23 mouse cellular contexts compared by ENCODE assay signal in genomic region chr19:60051151-60051550, GRCm38 (mm10).
"Had no signal": no experiment of that assay in that cellular context is flagged by ENCODE, and none has a peak within 500 bp of the region (broad histone marks: within the 10 kb centered on the region; RNA-seq: fewer than 3 reads in every experiment).

No protein-coding gene starts in this region.

- H3K9me3 ChIP-seq: limb, embryonic 12.5 days; limb, embryonic 15.5 days; lung, embryonic 15.5 days; megakaryocyte, embryonic 14.5 days; neural tube, embryonic 12.5 days; stomach, embryonic 15.5 days had no signal

- H3K4me2 ChIP-seq: limb, embryonic 12.5 days; limb, embryonic 15.5 days; liver, embryonic 11.5 days; lung, embryonic 15.5 days; midbrain, embryonic 11.5 days; neural tube, embryonic 12.5 days; stomach, embryonic 15.5 days had no signal

- H3K36me3 ChIP-seq: limb, embryonic 12.5 days; limb, embryonic 15.5 days; lung, embryonic 15.5 days; neural tube, embryonic 12.5 days; stomach, embryonic 15.5 days had no signal

- H3K27me3 ChIP-seq: limb, embryonic 15.5 days; lung, embryonic 15.5 days; megakaryocyte, embryonic 14.5 days; neural tube, embryonic 12.5 days; stomach, embryonic 15.5 days had no signal

- H3K4me1 ChIP-seq: limb, embryonic 15.5 days; lung, embryonic 15.5 days; megakaryocyte, embryonic 14.5 days; stomach, embryonic 15.5 days had no signal

- H3K4me3 ChIP-seq: layer of hippocampus, adult 2 months; limb, embryonic 12.5 days; limb, embryonic 15.5 days; lung, embryonic 15.5 days; megakaryocyte, embryonic 14.5 days; neural tube, embryonic 12.5 days; stomach, embryonic 15.5 days had no signal

- H3K27ac ChIP-seq: kidney, postnatal 0 days; layer of hippocampus, adult 2 months; limb, embryonic 12.5 days; limb, embryonic 15.5 days; liver, embryonic 14.5 days; lung, embryonic 15.5 days; neural tube, embryonic 12.5 days; stomach, embryonic 15.5 days had no signal

- DNase-seq: kidney, adult 2 months; kidney, postnatal 25 days; layer of hippocampus, adult 9-11 months; lung, adult 18-20 months; lung, postnatal 10 days; lung, postnatal 36 days; midbrain, embryonic 14.5 days; retina, postnatal 1 day; right cerebral cortex, postnatal 25 days; spleen, adult 18-20 months; thymus, adult 18-20 months; thymus, postnatal 4 days had no signal

- H3K9ac ChIP-seq: limb, embryonic 12.5 days; limb, embryonic 15.5 days; liver, embryonic 14.5 days; lung, embryonic 15.5 days; neural tube, embryonic 12.5 days; stomach, embryonic 15.5 days had no signal
